Mouse (Mus musculus) intestine, embryonic 16.5 days (tissue): Measurements from ENCODE around the gene Mfsd4b5. TPM values are rescaled to one million over a fixed set of nuclear protein-coding genes. Genes with fewer than 3 reads are reported as not detected.
"Not testable (repeated sequence)": the region's sequence is repeated elsewhere in the genome, so short reads cannot be mapped to it uniquely, and the experiment has no call there.

Experiments used
- ATAC-seq: fragments of 200-750 bp; cut with Nextera tagmentation; 2 replicates; pipeline ENCODE4 v1.8.0; 2017; ENCODE audit warnings: moderate TSS enrichment, moderate library complexity
- H3K27ac ChIP-seq: fragments of 300-500 bp; sonication (generic); 2 replicates; pipeline ENCODE4 v1.5.1; 2014; ENCODE audit warnings: mild to moderate bottlenecking, low read length
- H3K27me3 ChIP-seq: fragments of 300-500 bp; sonication (generic); replicated peaks from 2 replicates; pipeline ENCODE4 v1.6.1; 2014; ENCODE audit warnings: low read length, control low read depth, mixed read lengths; ENCODE audit not compliant: control insufficient read depth, insufficient read depth
- H3K36me3 ChIP-seq: fragments of 300-500 bp; sonication (generic); 2 replicates; pipeline ENCODE4 v1.6.1; 2014; ENCODE audit warnings: low read length, control low read depth; ENCODE audit not compliant: control insufficient read depth, insufficient read depth
- H3K4me1 ChIP-seq: fragments of 300-500 bp; sonication (generic); 2 replicates; pipeline ENCODE4 v1.6.1; 2014; ENCODE audit warnings: low read length, control low read depth, mixed read lengths; ENCODE audit not compliant: control insufficient read depth, insufficient read depth
- H3K4me2 ChIP-seq: fragments of 300-500 bp; sonication (generic); 2 replicates; pipeline ENCODE4 v1.6.1; 2014; ENCODE audit warnings: low read depth, low read length, control low read depth
- H3K4me3 ChIP-seq: fragments of 300-500 bp; sonication (generic); 2 replicates; pipeline ENCODE4 v1.5.1; 2014; ENCODE audit warnings: mild to moderate bottlenecking, low read length
- H3K9ac ChIP-seq: fragments of 300-500 bp; sonication (generic); 2 replicates; pipeline ENCODE4 v1.6.1; 2014; ENCODE audit warnings: low read depth, low read length
- H3K9me3 ChIP-seq: fragments of 300-500 bp; sonication (generic); 2 replicates; pipeline ENCODE4 v1.6.1; 2016; ENCODE audit warnings: low read length, control low read depth; ENCODE audit not compliant: control insufficient read depth
- WGBS: fragments of 180-500 bp; shearing (Covaris S2); extraction: QIAGEN DNeasy Blood & Tissue Kit; methylation state at CpG from one replicate; pipeline ENCODE4 v1.1.7; 2014; 5-methylcytosine and 5-hydroxymethylcytosine counted together
- polyA plus RNA-seq: library from polyadenylated mRNA; unstranded; fragments of >200 nt; fragmentation: Nextera tagmentation; extraction: Ambion mirVana; gene quantifications from 2 replicates; pipeline ENCODE4 v1.2.1, GENCODE M21; 2015

Gene Mfsd4b5
- polyA plus RNA-seq, 1 experiment from 2014 or later, result 0.29 TPM

- no peak overlapping the region for H3K4me2 ChIP-seq
- peaks cover 2% of the 10 kb centered on the region for H3K4me1 ChIP-seq
- no peaks in the 10 kb centered on the region for H3K27me3 ChIP-seq
- 64% methylated on average over 2 of the region's 2 CpGs for WGBS
- H3K9me3 ChIP-seq, result no peaks in the 10 kb centered on the region
- ATAC-seq, result no peak
- H3K4me3 ChIP-seq, result no peak overlapping the region
- H3K36me3 ChIP-seq, result no peaks in the 10 kb centered on the region
- no peak overlapping the region for H3K27ac ChIP-seq
- no peak overlapping the region for H3K9ac ChIP-seq
These were observed 34.0 kb upstream of the Mfsd4b5 start for GRCm38 (mm10) chr10:40020401-40020800.

- no peak for ATAC-seq
- H3K36me3 ChIP-seq, result no peaks in the 10 kb centered on the region
- H3K9ac ChIP-seq, result no peak overlapping the region
- no peaks in the 10 kb centered on the region for H3K4me1 ChIP-seq
- H3K4me2 ChIP-seq, result no peak overlapping the region
- H3K4me3 ChIP-seq, result no peak overlapping the region
- H3K27me3 ChIP-seq, result no peaks in the 10 kb centered on the region
- WGBS, result 50% methylated on average over 3 of the region's 3 CpGs
- no peak overlapping the region for H3K27ac ChIP-seq
- H3K9me3 ChIP-seq, result no peaks in the 10 kb centered on the region
These were observed 33.0 kb upstream of the Mfsd4b5 start for GRCm38 (mm10) chr10:40019492-40019891.

- H3K9me3 ChIP-seq, result no peaks in the 10 kb centered on the region
- no peak overlapping the region for H3K4me3 ChIP-seq
- no peaks in the 10 kb centered on the region for H3K27me3 ChIP-seq
- H3K9ac ChIP-seq, result no peak overlapping the region
- 85% methylated on average over 5 of the region's 5 CpGs for WGBS
- no peak overlapping the region for H3K27ac ChIP-seq
- no peaks in the 10 kb centered on the region for H3K4me1 ChIP-seq
- H3K36me3 ChIP-seq, result no peaks in the 10 kb centered on the region
- H3K4me2 ChIP-seq, result no peak overlapping the region
- ATAC-seq, result no peak
These were observed 31.9 kb upstream of the Mfsd4b5 start for GRCm38 (mm10) chr10:40018261-40018860.

- no peaks in the 10 kb centered on the region for H3K36me3 ChIP-seq
- no peak overlapping the region for H3K4me3 ChIP-seq
- no peak for ATAC-seq
- no peaks in the 10 kb centered on the region for H3K9me3 ChIP-seq
- 87% methylated on average over 11 of the region's 11 CpGs for WGBS
- no peak overlapping the region for H3K9ac ChIP-seq
- H3K4me1 ChIP-seq, result no peaks in the 10 kb centered on the region
- no peak overlapping the region for H3K4me2 ChIP-seq
- H3K27ac ChIP-seq, result no peak overlapping the region
- H3K27me3 ChIP-seq, result no peaks in the 10 kb centered on the region
These were observed 23.1 kb upstream of the Mfsd4b5 start for GRCm38 (mm10) chr10:40009591-40009990.

- not testable (repeated sequence) for H3K36me3 ChIP-seq, H3K4me3 ChIP-seq, H3K4me2 ChIP-seq, H3K9me3 ChIP-seq, H3K4me1 ChIP-seq, H3K27me3 ChIP-seq, H3K9ac ChIP-seq, H3K27ac ChIP-seq, ATAC-seq
- 75% methylated on average over 4 of the region's 4 CpGs for WGBS
These were observed 22.4 kb upstream of the Mfsd4b5 start for GRCm38 (mm10) chr10:40008847-40009246.

- no peak overlapping the region for H3K4me2 ChIP-seq
- H3K4me3 ChIP-seq, result no peak overlapping the region
- no peaks in the 10 kb centered on the region for H3K9me3 ChIP-seq
- H3K36me3 ChIP-seq, result no peaks in the 10 kb centered on the region
- H3K9ac ChIP-seq, result no peak overlapping the region
- H3K4me1 ChIP-seq, result no peaks in the 10 kb centered on the region
- ATAC-seq, result no peak
- no peaks in the 10 kb centered on the region for H3K27me3 ChIP-seq
- 91% methylated on average over 4 of the region's 4 CpGs for WGBS
- H3K27ac ChIP-seq, result no peak overlapping the region
These were observed 21.5 kb upstream of the Mfsd4b5 start for GRCm38 (mm10) chr10:40007953-40008352.

GRCm38 (mm10) chr10:40006963-40007362 is 20.5 kb upstream of the Mfsd4b5 start:
- H3K4me2 ChIP-seq, result no peak overlapping the region
- H3K27ac ChIP-seq, result no peak overlapping the region
- H3K9ac ChIP-seq, result no peak overlapping the region
- no peak overlapping the region for H3K4me3 ChIP-seq
- no peaks in the 10 kb centered on the region for H3K9me3 ChIP-seq
- ATAC-seq, result no peak
- H3K27me3 ChIP-seq, result no peaks in the 10 kb centered on the region
- 69% methylated on average over 10 of the region's 10 CpGs for WGBS
- H3K36me3 ChIP-seq, result no peaks in the 10 kb centered on the region
- H3K4me1 ChIP-seq, result no peaks in the 10 kb centered on the region

GRCm38 (mm10) chr10:40000746-40001145 is 14.3 kb upstream of the Mfsd4b5 start:
- ATAC-seq, result no peak
- Histone ChIP-seq H3K27me3 (no peaks in the 10 kb centered on the region), H3K36me3 (no peaks in the 10 kb centered on the region), H3K4me1 (no peaks in the 10 kb centered on the region), H3K4me3 (no peak overlapping the region), H3K4me2 (no peak overlapping the region), H3K9ac (no peak overlapping the region), H3K27ac (no peak overlapping the region), H3K9me3 (no peaks in the 10 kb centered on the region)
- WGBS, result 89% methylated on average over 2 of the region's 2 CpGs

GRCm38 (mm10) chr10:39991155-39991554 is 4.7 kb upstream of the Mfsd4b5 start:
- no peak overlapping the region for H3K27ac ChIP-seq
- no peak overlapping the region for H3K4me3 ChIP-seq
- WGBS, result 48% methylated on average over 4 of the region's 4 CpGs
- no peak overlapping the region for H3K9ac ChIP-seq
- no peaks in the 10 kb centered on the region for H3K4me1 ChIP-seq
- no peaks in the 10 kb centered on the region for H3K9me3 ChIP-seq
- H3K27me3 ChIP-seq, result no peaks in the 10 kb centered on the region
- no peaks in the 10 kb centered on the region for H3K36me3 ChIP-seq
- no peak overlapping the region for H3K4me2 ChIP-seq
- ATAC-seq, result peak; percentile 46; the same call in 1 of the 2 replicates

GRCm38 (mm10) chr10:39982604-39983003 is 3.8 kb downstream of the Mfsd4b5 start:
- Histone ChIP-seq H3K27ac (no peak overlapping the region), H3K9ac (no peak overlapping the region), H3K4me2 (no peak overlapping the region), H3K4me3 (no peak overlapping the region), H3K36me3 (no peaks in the 10 kb centered on the region), H3K9me3 (peaks cover 7% of the 10 kb centered on the region), H3K27me3 (no peaks in the 10 kb centered on the region), H3K4me1 (no peaks in the 10 kb centered on the region)
- WGBS, result 57% methylated on average over 5 of the region's 5 CpGs
- ATAC-seq, result no peak
